Mouse (Mus musculus): ENCODE data around the gene Tmem117.
A peak's percentile ranks its signal among the peaks of the same experiment; 100 is the strongest.

Gene Tmem117

DNA sequence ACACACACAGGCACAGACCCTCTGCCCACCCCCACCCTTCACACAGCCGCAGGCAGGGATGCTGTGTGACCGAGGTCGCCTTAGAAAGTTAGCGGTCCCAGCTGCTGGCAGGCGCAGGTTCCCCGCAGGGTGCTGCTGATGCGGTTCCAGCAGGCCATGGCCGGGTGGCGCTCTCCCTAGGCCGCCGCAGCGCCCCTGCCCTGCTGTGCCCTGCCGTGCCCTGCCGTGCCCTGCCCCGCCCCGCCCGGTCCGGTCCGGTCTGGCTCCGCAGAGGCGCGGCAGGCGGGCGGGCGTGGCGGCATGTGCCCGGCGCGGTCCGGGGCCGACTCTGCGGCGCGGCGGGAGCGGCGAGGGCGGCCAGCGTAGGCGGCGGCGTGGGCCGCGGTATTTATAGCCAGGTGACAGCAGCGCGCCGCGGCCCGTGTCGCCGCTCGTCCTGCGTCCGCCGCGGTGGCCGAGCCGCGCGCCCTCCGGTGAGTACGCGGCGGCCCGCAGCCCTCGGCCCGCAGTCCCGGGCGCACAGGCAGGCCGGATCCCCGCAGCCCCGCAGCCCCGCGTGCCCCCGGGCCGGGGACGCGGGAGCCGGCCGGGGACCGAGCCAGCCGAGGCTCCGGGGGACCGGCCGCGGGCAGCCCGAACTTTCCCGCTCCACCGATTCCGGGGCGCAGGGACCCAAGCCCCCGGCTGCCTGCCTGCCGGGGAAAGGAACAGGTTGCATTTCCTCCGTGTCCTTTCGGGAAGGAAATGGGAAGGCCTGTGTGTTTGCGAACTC is at the start of gene Tmem117:
Gene Tmem117 (plus strand): TSS at position 403 of the 772 bp plus-strand sequence.
- DNase-seq (ENCODE audit: low spot score) = peak; percentile 72

DNA sequence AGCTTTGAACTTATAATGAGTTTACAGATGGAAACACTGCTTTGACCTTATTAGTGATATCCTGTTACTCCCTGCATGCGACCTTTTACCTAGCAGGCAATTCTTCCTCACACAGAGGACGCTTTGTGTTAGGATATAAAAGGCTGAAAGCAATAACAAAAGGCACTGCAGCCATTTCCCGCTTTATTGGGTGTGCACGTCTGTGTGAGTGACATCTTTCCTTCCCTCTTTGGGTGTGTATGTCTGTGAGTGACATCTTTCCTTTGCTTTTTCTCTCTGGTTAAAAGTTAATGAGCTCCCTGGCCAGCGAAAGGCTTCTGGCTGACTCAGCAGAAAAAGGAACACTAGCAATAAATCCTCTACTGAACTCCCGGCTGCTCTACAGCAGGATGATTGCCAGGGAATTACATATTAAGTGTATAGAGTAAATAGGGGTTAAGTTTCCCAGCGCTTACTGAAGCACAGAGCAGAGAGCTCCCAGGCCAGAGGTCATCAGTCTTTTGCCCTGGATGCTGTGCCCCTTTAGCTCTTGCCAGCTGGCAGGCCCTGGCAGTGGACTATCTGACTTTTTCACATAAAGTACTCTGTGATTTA is 46.9 kb upstream of the Tmem117 start:
- no peak for DNase-seq (ENCODE audit: low spot score)

DNA sequence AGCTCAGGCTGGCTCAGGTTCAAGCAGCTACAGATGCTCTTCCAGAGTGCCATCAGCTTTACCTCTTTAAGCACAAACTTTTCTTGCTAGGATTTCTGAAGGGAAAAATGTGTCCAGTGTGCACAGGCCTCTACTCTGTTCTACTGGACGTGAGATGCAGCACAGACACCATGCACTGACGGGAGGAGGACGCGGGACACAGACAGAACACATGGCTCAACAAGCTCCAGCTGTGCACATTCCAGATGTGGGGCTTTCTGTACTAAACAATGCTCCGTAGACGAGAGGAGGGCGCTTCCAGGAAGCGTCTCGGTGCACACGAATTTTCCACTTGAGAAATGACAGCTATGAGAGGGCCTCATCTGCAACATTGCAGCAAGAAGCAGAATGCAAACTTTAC is 45.9 kb upstream of the Tmem117 start:
- DNase-seq (ENCODE audit: low spot score) = no peak

DNA sequence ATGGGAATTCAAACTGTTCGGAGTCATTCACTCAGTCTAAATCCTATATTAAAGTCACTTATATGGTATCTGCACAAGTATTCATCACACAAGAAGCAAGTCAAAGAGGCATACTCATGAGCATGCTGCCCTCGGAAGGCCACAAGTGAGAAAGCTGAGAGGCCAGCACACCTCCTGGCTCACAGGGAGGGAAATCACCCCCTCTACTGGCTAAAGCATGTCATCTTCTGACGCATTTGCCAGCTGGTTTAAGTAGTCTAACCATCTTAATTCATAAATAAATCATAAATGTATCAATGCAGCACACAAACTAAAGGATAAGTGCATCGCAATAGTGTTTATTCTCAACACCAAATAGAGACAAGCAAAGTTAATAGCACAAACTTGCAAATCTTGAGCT is 44.3 kb upstream of the Tmem117 start:
- no peak for DNase-seq (ENCODE audit: low spot score)

DNA sequence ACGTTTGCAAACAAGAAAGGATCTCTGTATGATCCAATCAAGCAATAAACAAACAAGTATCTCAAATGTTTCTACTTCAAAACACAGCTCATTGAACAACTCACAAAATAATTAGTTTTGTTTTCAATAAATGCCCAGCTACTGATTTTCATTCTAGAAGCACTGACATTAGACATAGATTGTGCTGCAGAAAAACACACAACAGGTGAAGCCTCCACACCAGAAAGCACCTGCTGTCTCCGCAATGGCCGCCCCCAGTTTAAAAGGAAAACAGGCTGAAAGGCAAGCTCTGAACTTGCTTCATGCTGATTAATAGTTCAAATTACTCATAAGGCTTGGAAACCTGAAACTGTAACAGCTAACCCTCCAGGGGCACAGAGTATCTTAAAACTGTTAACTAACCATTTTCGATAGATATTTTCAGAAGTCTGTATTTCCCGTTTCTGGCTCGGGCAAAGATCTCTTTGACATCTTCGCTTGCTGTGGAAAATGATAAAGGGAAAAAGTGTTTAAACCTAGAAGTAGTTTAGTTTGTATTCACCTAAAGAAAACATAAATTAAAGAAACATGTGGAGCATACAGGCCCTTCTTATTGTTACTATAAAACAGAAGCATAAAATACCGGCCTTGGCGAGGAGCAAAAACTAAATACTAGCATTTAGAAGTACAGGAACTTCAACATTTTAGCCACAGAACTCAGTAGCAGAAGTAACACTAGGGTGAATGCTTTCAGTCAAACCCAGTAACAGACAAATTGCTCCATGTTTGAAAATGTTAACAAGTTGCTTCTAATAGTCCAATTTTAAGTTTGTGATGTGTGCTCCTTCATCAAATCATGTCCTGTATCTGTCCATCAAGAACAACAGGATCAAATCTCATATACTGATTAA is 41.0 kb upstream of the Tmem117 start:
- DNase-seq (ENCODE audit: low spot score) = no peak

DNA sequence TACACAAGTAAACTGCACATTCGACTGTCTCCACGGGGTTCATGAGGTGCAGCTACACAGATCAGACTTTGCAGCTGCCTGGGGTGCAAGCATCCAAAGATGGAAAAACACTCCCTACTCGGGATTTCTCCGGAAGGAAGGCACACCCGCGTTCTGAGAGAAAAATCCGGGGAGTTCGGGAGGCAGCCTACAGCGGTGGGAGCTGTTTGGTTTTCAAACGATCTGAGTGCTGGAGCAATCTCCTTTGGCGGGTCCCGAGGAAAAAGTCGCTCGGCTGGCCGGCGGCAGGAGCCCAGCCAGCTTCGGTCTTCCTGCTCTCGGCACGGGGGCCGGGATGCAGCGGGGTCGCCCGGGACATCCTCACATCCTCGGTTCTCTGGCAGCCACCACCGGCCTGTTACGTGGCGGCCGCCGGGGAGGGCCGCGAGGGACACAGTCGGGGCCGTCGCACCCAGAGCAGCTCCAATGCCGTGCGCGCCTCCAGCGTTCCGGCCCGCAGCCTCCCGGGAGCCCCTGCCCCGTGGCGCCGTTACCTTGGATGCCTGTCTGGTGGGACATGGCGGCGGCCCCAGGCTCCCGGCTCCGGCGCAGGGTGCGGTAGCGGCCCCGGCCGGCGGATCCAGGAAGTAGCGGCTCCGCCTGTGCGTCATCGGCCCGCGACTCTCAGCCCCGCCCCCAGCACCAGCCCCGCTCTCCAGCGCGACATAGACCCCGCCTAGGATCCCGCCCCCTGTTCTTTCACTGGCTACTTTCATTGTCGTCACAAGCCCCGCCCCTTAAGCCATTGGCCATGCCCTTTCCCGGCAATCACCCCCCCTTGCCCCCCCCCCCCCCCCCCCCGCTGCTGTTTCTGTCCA is 39.6 kb upstream of the Tmem117 start, which contains the start of gene Twf1:
Gene Twf1 (minus strand): TSS at position 671 of the 857 bp plus-strand sequence.
- peak; percentile 100 for DNase-seq (ENCODE audit: low spot score)

DNA sequence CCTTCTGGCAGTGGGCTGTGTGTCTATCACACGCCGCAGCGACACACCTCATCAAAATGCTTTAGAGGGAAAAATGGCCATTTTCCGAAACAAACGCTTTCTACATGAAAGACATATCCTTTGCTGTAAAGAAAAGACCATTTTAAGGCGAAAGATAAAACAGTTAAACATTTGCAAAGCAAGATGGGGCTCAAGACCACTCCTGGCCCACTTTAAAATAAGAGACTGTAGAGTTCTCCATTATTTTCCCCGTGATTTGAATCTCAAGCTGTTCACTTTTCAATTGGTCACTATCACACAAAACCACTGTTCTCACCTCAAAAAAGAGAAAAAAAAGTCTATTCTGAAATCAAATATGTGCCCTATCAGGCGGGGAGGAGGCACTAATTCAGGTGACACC is 38.9 kb upstream of the Tmem117 start:
- no peak for DNase-seq (ENCODE audit: low spot score)

DNA sequence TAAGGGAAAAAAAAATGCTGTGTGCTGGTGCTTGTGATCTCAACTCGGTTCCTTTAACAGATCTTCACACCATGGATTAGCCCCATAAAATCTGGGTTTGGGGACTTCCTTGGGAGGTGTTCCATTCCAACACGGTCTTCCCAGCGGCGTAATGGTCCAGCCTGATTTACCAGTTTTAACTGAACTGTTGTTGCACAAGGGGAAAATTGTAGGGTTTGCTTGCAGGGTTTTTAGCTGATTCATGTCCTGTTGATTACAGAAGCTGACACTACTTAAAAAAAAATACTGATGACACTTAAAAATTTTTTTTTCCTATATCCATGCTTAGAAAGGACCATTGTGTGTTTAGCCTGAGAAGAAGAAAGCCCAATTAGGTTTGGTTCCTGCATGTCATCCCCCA is 37.7 kb upstream of the Tmem117 start:
- no peak for DNase-seq (ENCODE audit: low spot score)

DNA sequence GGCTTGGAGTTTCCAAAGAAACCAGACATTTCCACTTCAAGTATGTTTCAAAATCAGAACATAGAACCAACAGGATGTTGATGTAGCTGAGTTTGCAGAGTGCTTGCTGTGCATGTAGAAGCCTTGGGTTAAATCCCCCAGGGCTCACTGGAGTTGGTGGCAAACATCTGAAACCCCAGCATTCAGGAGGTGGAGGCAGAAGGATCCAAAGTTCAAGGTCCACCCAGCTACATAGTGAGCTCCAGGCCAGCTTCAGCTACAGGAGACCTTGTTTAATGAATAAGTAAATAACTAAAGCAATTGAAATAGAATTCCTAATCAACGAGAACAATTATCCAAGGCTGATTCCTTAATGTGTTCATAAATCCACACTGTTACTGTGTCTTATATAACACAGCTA is 35.4 kb upstream of the Tmem117 start:
- DNase-seq (ENCODE audit: low spot score) = no peak

DNA sequence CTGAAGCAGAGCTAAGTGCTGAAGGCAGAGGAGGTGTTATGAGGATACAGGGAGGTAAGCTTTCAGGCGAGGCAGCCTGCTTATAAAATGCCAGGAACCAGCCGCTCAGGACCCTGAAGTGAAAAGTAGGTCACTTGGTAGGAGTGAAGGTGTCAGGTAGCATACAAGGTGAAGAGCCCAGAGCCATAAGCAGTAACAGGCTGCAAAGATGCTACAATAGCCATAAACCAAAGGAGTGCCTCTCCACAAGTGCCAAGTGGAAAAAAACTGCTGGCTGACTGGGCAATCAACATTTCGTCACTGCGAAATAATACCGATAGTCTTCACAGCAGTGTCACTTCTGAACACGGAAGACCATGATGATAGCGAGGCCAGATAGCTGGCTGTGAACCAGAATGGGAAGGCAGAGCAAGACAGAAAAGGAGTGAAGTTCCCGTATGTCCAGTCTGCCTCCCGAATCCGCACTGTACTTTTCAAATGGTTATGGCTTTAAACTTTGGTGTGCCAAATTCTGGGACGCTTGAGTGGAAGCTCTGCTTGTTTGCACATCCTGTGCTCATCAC is 28.8 kb upstream of the Tmem117 start:
- no peak for DNase-seq (ENCODE audit: low spot score)

DNA sequence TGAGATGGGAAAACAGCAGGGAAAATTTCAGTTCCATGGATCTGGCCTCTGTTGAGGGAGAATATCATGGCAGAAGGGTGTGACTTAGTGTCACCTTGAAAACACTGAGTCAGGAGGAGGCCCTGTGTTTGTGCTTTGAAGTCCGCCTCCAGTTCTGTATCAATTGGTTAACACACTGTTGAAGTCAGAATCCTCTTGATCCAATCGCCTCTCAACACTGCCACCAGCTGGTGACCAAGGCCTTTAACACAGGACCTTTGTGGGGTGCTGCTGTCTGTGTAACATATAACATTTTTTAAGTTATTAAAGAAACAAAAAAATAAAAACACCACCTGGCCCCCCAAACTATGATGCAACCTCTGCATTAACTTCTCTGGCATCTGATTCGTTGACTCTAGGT is 27.7 kb upstream of the Tmem117 start:
- peak; percentile 79 for DNase-seq (ENCODE audit: low spot score)

DNA sequence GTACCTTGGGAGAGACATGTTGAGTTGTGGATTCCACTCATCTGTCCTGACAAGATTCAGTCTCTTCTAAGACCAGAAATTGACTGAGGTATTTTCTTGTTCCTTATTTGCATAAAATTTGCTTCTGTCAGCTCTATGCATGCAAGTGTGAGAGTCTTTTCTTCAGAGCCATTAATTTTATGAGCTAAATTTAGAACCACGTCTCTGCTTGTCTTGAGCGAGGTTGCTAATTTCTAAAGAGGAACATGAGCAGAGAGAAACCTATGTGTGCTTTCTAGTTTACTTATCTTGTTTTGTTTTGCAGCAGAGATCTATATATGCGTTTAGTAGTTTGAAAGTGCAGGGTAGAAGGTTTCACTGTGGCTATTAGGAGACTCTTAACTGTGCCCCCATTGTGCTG is 26.6 kb upstream of the Tmem117 start:
- no peak for DNase-seq (ENCODE audit: low spot score)

DNA sequence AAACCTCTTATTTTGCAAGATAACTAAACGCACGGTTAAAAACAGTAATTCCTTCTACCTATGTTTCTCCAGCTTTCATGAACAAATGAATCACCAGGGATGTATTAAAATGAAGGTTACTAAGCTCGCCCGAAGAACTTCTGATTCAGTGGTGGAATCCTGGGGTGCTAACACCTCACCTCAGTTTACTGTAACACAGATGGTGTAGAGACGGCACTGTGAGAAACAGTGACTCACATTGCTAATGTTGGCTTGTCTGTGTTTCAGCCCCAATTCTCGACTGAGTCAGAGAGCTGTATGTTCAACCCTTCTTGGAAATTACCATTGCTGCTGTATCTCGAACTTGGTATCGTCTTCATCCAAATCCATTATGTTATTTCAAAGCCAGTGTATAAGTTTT is 21.3 kb upstream of the Tmem117 start:
- no peak for DNase-seq (ENCODE audit: low spot score)

DNA sequence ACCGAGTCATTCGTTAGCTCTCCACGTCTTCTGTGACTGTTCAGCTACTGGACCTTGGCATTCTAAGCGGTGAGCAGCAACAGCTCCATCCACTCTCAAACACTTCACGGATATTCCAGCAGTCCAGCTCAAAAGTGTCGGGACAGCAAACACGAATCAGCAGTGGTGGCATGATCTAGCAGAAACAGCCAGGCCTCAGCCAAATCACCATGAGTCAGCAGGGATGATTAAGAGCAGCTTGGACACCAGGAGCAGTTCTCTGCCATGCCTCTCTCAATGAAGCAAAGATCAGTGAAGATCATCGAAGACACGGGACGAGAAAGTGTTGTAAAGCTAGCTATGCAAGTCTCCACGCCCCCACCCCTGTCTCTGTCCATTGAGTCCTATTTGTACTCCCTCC is 13.0 kb upstream of the Tmem117 start:
- DNase-seq (ENCODE audit: low spot score) = no peak

DNA sequence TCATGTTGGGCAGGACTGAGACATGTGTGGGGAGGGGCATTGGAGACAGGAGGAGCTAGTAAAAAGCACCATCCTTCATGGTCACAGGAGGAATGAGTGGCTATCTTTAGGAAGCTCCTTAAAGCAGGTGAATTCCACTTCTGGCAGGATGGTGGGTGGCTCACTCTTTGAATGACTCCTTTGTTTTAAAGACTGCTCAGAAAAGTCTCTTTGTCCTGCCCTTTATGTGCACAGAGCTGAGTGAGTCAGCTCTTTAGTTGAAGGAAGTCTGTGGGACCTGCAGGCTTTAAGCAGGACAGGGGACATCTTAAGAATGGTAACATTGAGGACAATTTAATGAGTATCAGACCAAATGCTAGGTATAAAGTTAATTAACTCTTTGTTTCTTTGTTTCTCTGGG is 8.1 kb upstream of the Tmem117 start:
- DNase-seq (ENCODE audit: low spot score) = no peak

DNA sequence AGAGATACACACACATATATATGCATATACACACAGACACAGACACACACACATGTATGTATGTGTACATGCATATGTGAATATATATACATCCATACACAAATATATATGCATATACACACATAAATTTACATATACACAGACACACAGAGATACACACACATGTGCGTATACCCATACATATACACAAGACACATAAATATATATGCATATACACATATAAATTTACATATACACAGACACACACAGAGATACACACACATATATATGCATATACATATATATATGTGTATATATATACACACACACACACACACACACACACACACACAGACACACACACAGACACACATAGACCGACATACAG is 586 bp upstream of the Tmem117 start:
- DNase-seq (ENCODE audit: low spot score) = no peak

DNA sequence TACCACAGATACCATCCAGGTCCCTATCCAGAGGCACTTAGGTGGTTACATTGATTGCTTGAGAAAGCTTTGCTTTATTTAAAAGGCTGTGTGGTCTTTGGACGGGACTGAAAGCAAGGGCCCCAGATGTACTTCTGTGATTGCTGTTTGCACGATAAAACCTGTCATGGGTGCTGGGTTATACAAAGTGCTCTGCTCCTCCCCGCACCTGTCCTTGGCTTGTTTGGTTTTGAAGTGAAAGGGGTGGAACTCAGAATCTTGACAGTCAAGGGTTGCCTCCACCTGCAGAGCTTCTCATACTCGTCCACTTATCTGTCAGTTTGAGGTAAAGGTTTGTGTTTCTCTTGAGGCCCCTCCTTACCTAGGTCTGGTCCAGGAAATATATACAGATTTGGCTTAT is 1.5 kb downstream of the Tmem117 start:
- DNase-seq (ENCODE audit: low spot score) = no peak

DNA sequence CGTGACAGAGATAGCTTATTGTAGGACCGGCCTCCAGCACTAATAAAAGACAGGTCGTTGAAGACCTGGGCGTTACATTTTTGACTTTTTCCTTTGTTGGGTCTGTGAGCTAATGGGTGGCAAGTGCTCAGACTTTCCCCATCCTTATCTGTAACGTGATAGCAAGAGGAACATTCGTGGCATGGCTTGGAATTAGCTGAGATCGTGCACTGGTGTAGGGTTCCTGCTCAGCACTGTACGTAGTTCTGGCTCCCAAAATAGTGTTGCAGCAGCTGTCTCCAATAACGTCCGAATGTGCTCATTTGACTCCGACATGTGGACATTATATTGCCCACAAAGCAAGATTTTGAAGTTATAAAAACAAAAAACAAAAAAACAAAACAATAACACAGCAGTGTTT is 5.5 kb downstream of the Tmem117 start:
- no peak for DNase-seq (ENCODE audit: low spot score)

DNA sequence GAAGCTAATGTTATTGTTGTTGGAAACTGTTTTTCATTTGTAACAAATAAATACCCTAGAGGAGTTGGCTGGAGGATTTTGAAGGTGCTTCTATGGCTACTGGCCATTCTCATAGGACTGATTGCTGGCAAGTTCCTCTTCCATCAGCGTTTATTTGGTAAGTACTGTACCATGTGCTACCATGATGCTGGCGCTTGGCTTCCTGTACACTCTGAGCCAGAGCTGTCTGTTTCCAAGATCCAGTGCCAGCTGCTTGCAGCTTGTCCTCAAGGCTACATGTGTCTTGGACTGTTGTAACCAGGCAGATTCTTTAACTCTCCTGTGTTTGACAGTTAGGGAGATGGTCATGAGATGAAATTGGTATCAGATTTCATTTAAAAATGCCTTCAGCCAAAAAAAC is 9.2 kb downstream of the Tmem117 start:
- DNase-seq (ENCODE audit: low spot score) = no peak

DNA sequence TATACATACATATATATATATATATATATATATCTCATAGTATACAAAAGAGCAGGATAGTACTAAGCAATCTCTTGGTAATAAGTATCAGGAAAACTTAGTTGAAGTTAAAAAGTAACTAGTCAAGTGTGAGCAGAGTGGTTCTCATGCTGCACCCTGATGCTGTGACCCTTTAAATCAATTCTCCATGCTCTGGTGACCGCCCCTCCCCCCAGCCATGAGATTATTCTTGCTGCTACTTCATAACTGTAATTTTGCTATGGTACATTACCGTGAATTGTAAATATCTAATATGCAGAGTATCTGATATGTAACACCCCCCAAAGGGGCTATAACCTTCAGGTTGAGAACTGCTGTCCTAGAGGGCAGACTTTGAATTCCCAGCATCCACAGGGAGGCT is 10.1 kb downstream of the Tmem117 start:
- no peak for DNase-seq (ENCODE audit: low spot score)

DNA sequence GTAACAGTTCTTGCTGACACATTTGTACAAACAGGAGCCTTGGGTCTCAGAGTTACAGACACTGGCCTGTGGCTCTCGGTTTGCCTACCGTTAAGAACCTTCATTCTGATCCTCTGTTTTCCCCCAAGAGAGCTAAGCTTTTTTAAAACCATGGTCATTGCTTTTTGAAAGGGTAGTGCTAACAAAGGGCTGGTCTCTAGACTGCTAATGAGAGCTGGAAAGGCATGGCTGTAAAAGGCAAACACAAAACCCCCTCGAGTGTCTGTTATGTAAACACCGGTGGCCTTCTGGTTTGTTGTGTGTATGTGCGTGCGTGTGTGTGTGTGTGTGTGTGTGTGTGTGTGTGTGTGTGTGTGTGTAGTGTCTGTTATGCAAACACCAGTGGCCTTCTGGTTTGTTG is 17.0 kb downstream of the Tmem117 start:
- DNase-seq (ENCODE audit: low spot score) = no peak

DNA sequence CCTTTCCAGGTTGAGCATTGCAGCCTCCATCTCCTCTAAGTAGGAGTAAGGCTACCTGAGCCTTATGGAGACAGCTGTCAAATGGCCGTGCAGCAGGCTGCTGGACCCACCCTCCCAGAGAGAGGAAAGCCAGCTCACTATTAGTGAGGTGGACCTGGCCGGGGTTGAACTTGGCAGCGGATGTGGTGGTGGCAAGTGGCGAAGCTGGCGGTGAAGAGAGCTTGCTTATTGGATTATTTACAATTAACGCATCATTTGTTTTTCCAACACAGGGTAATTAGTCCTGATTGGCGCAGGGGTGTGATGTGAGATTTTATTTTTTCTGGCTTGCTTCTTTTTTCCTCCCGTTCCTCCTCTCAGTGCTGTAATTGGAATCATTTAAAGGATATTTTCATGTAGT is 19.4 kb downstream of the Tmem117 start:
- no peak for DNase-seq (ENCODE audit: low spot score)
